Mouse (Mus musculus) right cerebral cortex, adult 18-20 months (tissue): ENCODE measurements around the gene Slc12a6.
"Not testable (repeated sequence)": the region's sequence is repeated elsewhere in the genome, so short reads cannot be mapped to it uniquely, and the experiment has no call there.

Source experiments
- DNase-seq: peaks from one replicate; pipeline ENCODE4 v3.0.0; 2022; ENCODE audit warnings: mixed read lengths

The Slc12a6 gene

GRCm38 (mm10) chr2:112262779-112263295 lies 2.8 kb upstream of the Slc12a6 start:
- no peak for DNase-seq

- no peak for DNase-seq
These were observed 1.3 kb upstream of the Slc12a6 start for GRCm38 (mm10) chr2:112264364-112264763.

GRCm38 (mm10) chr2:112266242-112266592 lies 592 bp downstream of the Slc12a6 start, which contains the start of gene Gm21985:
Gm21985 (plus strand) TSS chr2:112266314.
- no peak for DNase-seq

- DNase-seq: no peak
These were observed 1.2 kb downstream of the Slc12a6 start for GRCm38 (mm10) chr2:112266780-112267179.

- no peak for DNase-seq
These were observed 2.1 kb downstream of the Slc12a6 start for GRCm38 (mm10) chr2:112267547-112268269.

- no peak for DNase-seq
These were observed 4.4 kb downstream of the Slc12a6 start for GRCm38 (mm10) chr2:112270011-112270410.

- DNase-seq: no peak
These were observed 7.3 kb downstream of the Slc12a6 start for GRCm38 (mm10) chr2:112272909-112273308.

GRCm38 (mm10) chr2:112273474-112273873 lies 7.8 kb downstream of the Slc12a6 start:
- no peak for DNase-seq

- no peak for DNase-seq
These were observed 11.2 kb downstream of the Slc12a6 start for GRCm38 (mm10) chr2:112276870-112277269.

- DNase-seq: no peak
These were observed 17.2 kb downstream of the Slc12a6 start for GRCm38 (mm10) chr2:112282846-112283245.

GRCm38 (mm10) chr2:112284363-112285030 lies 18.9 kb downstream of the Slc12a6 start:
- DNase-seq: peak; percentile 31

GRCm38 (mm10) chr2:112285031-112285390 lies 19.4 kb downstream of the Slc12a6 start:
- no peak for DNase-seq

GRCm38 (mm10) chr2:112286062-112286461 lies 20.4 kb downstream of the Slc12a6 start:
- not testable (repeated sequence) for DNase-seq

GRCm38 (mm10) chr2:112287059-112287458 lies 21.4 kb downstream of the Slc12a6 start:
- no peak for DNase-seq

- DNase-seq: no peak
These were observed 23.9 kb downstream of the Slc12a6 start for GRCm38 (mm10) chr2:112289507-112289906.

- DNase-seq: no peak
These were observed 27.2 kb downstream of the Slc12a6 start for GRCm38 (mm10) chr2:112292823-112293222.

- peak; percentile 31 for DNase-seq
These were observed 30.6 kb downstream of the Slc12a6 start for GRCm38 (mm10) chr2:112296211-112296610.

GRCm38 (mm10) chr2:112298221-112298620 lies 32.6 kb downstream of the Slc12a6 start:
- DNase-seq: no peak

- DNase-seq: peak; percentile 21
These were observed 43.0 kb downstream of the Slc12a6 start for GRCm38 (mm10) chr2:112308671-112309070.

- DNase-seq: peak; percentile 23
These were observed 43.6 kb downstream of the Slc12a6 start for GRCm38 (mm10) chr2:112309161-112309600.

- DNase-seq: no peak
These were observed 50.0 kb downstream of the Slc12a6 start for GRCm38 (mm10) chr2:112315638-112316037.

- no peak for DNase-seq
These were observed 52.6 kb downstream of the Slc12a6 start for GRCm38 (mm10) chr2:112318227-112318626.

- DNase-seq: no peak
These were observed 53.3 kb downstream of the Slc12a6 start for GRCm38 (mm10) chr2:112318905-112319304.
